8 mouse cellular contexts compared by ENCODE assay signal in the genomic region with DNA sequence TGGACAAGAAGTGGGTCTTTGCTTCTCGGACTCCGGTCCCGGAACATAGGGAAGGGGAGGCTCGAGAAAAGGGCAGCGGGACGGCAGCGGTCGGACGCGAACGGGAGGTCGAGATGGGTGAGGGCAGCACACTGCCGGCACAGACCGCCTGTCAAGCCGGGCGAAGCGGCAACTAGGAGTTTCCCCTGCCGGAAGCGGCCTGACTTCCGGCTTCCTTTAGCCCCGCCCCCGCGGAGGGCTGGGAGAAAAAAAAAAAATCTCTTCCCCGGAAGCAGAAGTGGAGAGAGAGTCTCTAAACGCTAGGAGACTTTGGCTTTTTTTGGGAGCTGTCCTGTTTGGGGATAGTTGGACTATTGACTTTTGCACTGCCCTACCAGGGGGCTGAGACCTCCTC. TPM values are rescaled to one million over a fixed set of nuclear protein-coding genes. Genes with fewer than 3 reads are reported as not detected.
A peak's percentile ranks its signal among the peaks of the same experiment; 100 is the strongest.
DNase-seq lines count a peak whose midpoint lies in the region; ATAC-seq and TF ChIP-seq lines count a peak whose summit lies in the region.

Gene Mindy3, minus strand, starts transcription at position 209 of the 394 bp plus-strand sequence.

- TF ChIP-seq POLR2A in CH12.LX (IDR thresholded peaks at IDR 0.05; ENCODE audit: low read depth, low read length) = peak; percentile 97

- peak within 1 kb of the TSS; percentile 71 to 94 (median 91) for H3K4me3 ChIP-seq in CH12.LX (replicated peaks in 1 of 3; ENCODE audit: low read depth in 2 of 3, low read length in 2 of 3, poor library complexity in 1 of 3)
- H3K4me3 ChIP-seq in forebrain, embryonic 11.5 days (ENCODE audit: low read depth, low read length) = peak within 1 kb of the TSS; percentile 80
- peak within 1 kb of the TSS; percentile 82 for H3K4me3 ChIP-seq in heart, embryonic 16.5 days (ENCODE audit: low read length)
- H3K4me3 ChIP-seq in liver, embryonic 15.5 days (replicated peaks) = peak within 1 kb of the TSS; percentile 87
- H3K4me3 ChIP-seq in neural tube, embryonic 12.5 days = peak within 1 kb of the TSS; percentile 88

- TF ChIP-seq EP300 in CH12.LX (IDR thresholded peaks at IDR 0.05; ENCODE audit: low read length) = no peak

- no peak for TF ChIP-seq CTCF in CH12.LX (conservative IDR thresholded peaks at IDR 0.05 in 1 of 2, IDR thresholded peaks at IDR 0.05 in 1 of 2; ENCODE audit: low read depth in 2 of 2, low read length in 2 of 2)

- no peaks in the 10 kb centered on the region for H3K27me3 ChIP-seq in CH12.LX (replicated peaks)
- H3K27me3 ChIP-seq in forebrain, embryonic 11.5 days (ENCODE audit: control insufficient read depth, insufficient read depth, low read length) = no peaks in the 10 kb centered on the region
- no peaks in the 10 kb centered on the region for H3K27me3 ChIP-seq in heart, embryonic 16.5 days (ENCODE audit: control insufficient read depth, insufficient read depth, low read length)
- no peaks in the 10 kb centered on the region for H3K27me3 ChIP-seq in liver, embryonic 15.5 days
- no peaks in the 10 kb centered on the region for H3K27me3 ChIP-seq in neural tube, embryonic 12.5 days (replicated peaks)

- H3K79me2 ChIP-seq in CH12.LX (replicated peaks; ENCODE audit: control insufficient read depth, extremely low read depth, insufficient read depth, poor library complexity, severe bottlenecking) = peaks cover 11% of the 10 kb centered on the region

- peak within 1 kb of the TSS; percentile 8; the same call in 1 of the 2 replicates for H3K27ac ChIP-seq in CH12.LX (ENCODE audit: insufficient read depth, low read depth)
- H3K27ac ChIP-seq in forebrain, embryonic 11.5 days (ENCODE audit: low read depth, low read length) = no peak within 1 kb of the TSS
- H3K27ac ChIP-seq in heart, embryonic 16.5 days (ENCODE audit: low read length) = peak within 1 kb of the TSS; percentile 60
- H3K27ac ChIP-seq in liver, embryonic 15.5 days (replicated peaks) = peak within 1 kb of the TSS; percentile 79
- no peak within 1 kb of the TSS for H3K27ac ChIP-seq in neural tube, embryonic 12.5 days

- under 1% methylated on average over 20 of the region's 25 CpGs for WGBS in forebrain, embryonic 11.5 days
- under 1% methylated on average over 25 of the region's 25 CpGs for WGBS in heart, embryonic 16.5 days
- 0% methylated on average over 25 of the region's 25 CpGs for WGBS in liver, embryonic 15.5 days (ENCODE audit: insufficient replicate concordance)
- WGBS in neural tube, embryonic 12.5 days = under 1% methylated on average over 25 of the region's 25 CpGs

- peak; percentile 93 for ATAC-seq in forebrain, embryonic 11.5 days (replicated peaks; ENCODE audit: low FRiP score)
- ATAC-seq in heart, embryonic 16.5 days (replicated peaks; ENCODE audit: extremely low read depth, insufficient read depth, low FRiP score) = peak; percentile 76
- peak; percentile 82 for ATAC-seq in liver, embryonic 15.5 days (ENCODE audit: insufficient read depth)
- peak; percentile 92 for ATAC-seq in neural tube, embryonic 12.5 days (ENCODE audit: low FRiP score, low read depth)

- H3K36me3 ChIP-seq in CH12.LX (replicated peaks in 1 of 2; ENCODE audit: control insufficient read depth in 1 of 2, insufficient read depth in 1 of 2, low read length in 1 of 2) = peaks cover 0 to 10% of the 10 kb centered on the region in 2 experiments
- no peaks in the 10 kb centered on the region for H3K36me3 ChIP-seq in forebrain, embryonic 11.5 days (ENCODE audit: control insufficient read depth, insufficient read depth, low read length)
- H3K36me3 ChIP-seq in heart, embryonic 16.5 days (ENCODE audit: control insufficient read depth, insufficient read depth) = no peaks in the 10 kb centered on the region
- no peaks in the 10 kb centered on the region for H3K36me3 ChIP-seq in liver, embryonic 15.5 days (replicated peaks)
- H3K36me3 ChIP-seq in neural tube, embryonic 12.5 days = no peaks in the 10 kb centered on the region

- dilution Hi-C loops in CH12.LX (cut with MboI; ENCODE audit: extremely low pct_ligation_motif_present, extremely low pct_unique_long_range_greater_than_20kb, low sequenced_read_pairs) = no loop called here

- TF ChIP-seq RAD21 in CH12.LX (IDR thresholded peaks at IDR 0.05; ENCODE audit: low read depth, low read length) = no peak

- H3K4me2 ChIP-seq in CH12.LX (ENCODE audit: insufficient read depth, low read depth, poor library complexity, severe bottlenecking) = peak within 1 kb of the TSS; percentile 83
- H3K4me2 ChIP-seq in forebrain, embryonic 11.5 days (ENCODE audit: low read depth, low read length, severe bottlenecking) = peak within 1 kb of the TSS; percentile 91
- H3K4me2 ChIP-seq in heart, embryonic 16.5 days (ENCODE audit: low read depth, low read length) = peak within 1 kb of the TSS; percentile 79
- peak within 1 kb of the TSS; percentile 81 for H3K4me2 ChIP-seq in liver, embryonic 15.5 days
- peak within 1 kb of the TSS; percentile 86 for H3K4me2 ChIP-seq in neural tube, embryonic 12.5 days (replicated peaks)

- peak; percentile 82 for DNase-seq in CH12.LX (ENCODE audit: extremely low read depth)
- DNase-seq in c-Kit-positive CD71-positive TER-119-negative erythroid progenitor cells, embryonic 14.5 days (ENCODE audit: low read depth) = peak; percentile 79
- peak; percentile 91 for DNase-seq in forebrain, embryonic 11.5 days (ENCODE audit: low spot score)
- peak; percentile 93 to 96 for DNase-seq in kidney, postnatal 36 days
- peak; percentile 73 for DNase-seq in telencephalon, adult 2 months (ENCODE audit: low read depth, low spot score)

- H3K9me3 ChIP-seq in CH12.LX (replicated peaks; ENCODE audit: low read length) = no peaks in the 10 kb centered on the region
- no peaks in the 10 kb centered on the region for H3K9me3 ChIP-seq in forebrain, embryonic 11.5 days (ENCODE audit: control insufficient read depth, low read length)
- H3K9me3 ChIP-seq in heart, embryonic 16.5 days (replicated peaks; ENCODE audit: control insufficient read depth, low read length) = no peaks in the 10 kb centered on the region
- no peaks in the 10 kb centered on the region for H3K9me3 ChIP-seq in liver, embryonic 15.5 days (replicated peaks)
- H3K9me3 ChIP-seq in neural tube, embryonic 12.5 days = no peaks in the 10 kb centered on the region

- in situ Hi-C loops in CH12.LX (cut with MboI; ENCODE audit: low pct_ligation_motif_present, low pct_unique_long_range_greater_than_20kb, low sequenced_read_pairs) = no loop called here

- peaks cover 6 to 24% of the 10 kb centered on the region in 2 experiments; a peak in 3 of 4 replicates for H3K4me1 ChIP-seq in CH12.LX (ENCODE audit: control insufficient read depth in 1 of 2, insufficient read depth in 2 of 2)
- H3K4me1 ChIP-seq in forebrain, embryonic 11.5 days (replicated peaks; ENCODE audit: control insufficient read depth, insufficient read depth, low read length) = no peaks in the 10 kb centered on the region; the same call in 1 of the 2 replicates
- H3K4me1 ChIP-seq in heart, embryonic 16.5 days (ENCODE audit: control insufficient read depth, insufficient read depth, low read length) = peaks cover 10% of the 10 kb centered on the region
- H3K4me1 ChIP-seq in liver, embryonic 15.5 days (replicated peaks) = peaks cover 27% of the 10 kb centered on the region
- peaks cover 10% of the 10 kb centered on the region for H3K4me1 ChIP-seq in neural tube, embryonic 12.5 days

- peak within 1 kb of the TSS; percentile 72 for H3K9ac ChIP-seq in CH12.LX (ENCODE audit: insufficient read depth, low read depth)
- H3K9ac ChIP-seq in forebrain, embryonic 11.5 days (ENCODE audit: low read length) = peak within 1 kb of the TSS; percentile 81
- peak within 1 kb of the TSS; percentile 82 for H3K9ac ChIP-seq in heart, embryonic 16.5 days (ENCODE audit: low read length)
- H3K9ac ChIP-seq in liver, embryonic 15.5 days = peak within 1 kb of the TSS; percentile 83
- peak within 1 kb of the TSS; percentile 79 for H3K9ac ChIP-seq in neural tube, embryonic 12.5 days

TF ChIP-seq in CH12.LX, 34 proteins besides CTCF, POLR2A, EP300 and RAD21 (continues in another document):
- TF ChIP-seq SIN3A (IDR thresholded peaks at IDR 0.05; ENCODE audit: low read length) (peak; percentile 95), USF2 (conservative IDR thresholded peaks at IDR 0.05; ENCODE audit: low read depth, low read length) (no peak), ZKSCAN1 (IDR thresholded peaks at IDR 0.05; ENCODE audit: borderline replicate concordance, low read depth, low read length) (no peak), E2F4 (IDR thresholded peaks at IDR 0.05; ENCODE audit: insufficient replicate concordance, low read depth, low read length) (no peak), MAFK (IDR thresholded peaks at IDR 0.05; ENCODE audit: insufficient replicate concordance, low read length) (no peak), CHD2 (IDR thresholded peaks at IDR 0.05; ENCODE audit: low read length) (no peak), KAT2A (IDR thresholded peaks at IDR 0.05; ENCODE audit: insufficient replicate concordance, low read length) (0 out of 2 replicates have a peak, but pooled peaks have one; percentile 46), SMC3 (IDR thresholded peaks at IDR 0.05; ENCODE audit: low read depth, low read length) (no peak), CHD1 (IDR thresholded peaks at IDR 0.05; ENCODE audit: low read depth, low read length) (no peak), ETS1 (conservative IDR thresholded peaks at IDR 0.05; ENCODE audit: low read depth, low read length) (peak; percentile 28; the same call in 1 of the 2 replicates), BHLHE40 (IDR thresholded peaks at IDR 0.05; ENCODE audit: low read depth, low read length) (no peak), JUND (conservative IDR thresholded peaks at IDR 0.05; ENCODE audit: low read depth, low read length) (no peak), MEF2A (IDR thresholded peaks at IDR 0.05; ENCODE audit: borderline replicate concordance, low read depth, low read length) (0 out of 2 replicates have a peak, but pooled peaks have one; percentile 5), GABPA (IDR thresholded peaks at IDR 0.05; ENCODE audit: insufficient replicate concordance, low read depth, low read length) (no peak), RCOR1 (conservative IDR thresholded peaks at IDR 0.05; ENCODE audit: low read depth, low read length) (no peak), USF1 (IDR thresholded peaks at IDR 0.05; ENCODE audit: low read depth, low read length) (no peak), ELF1 (IDR thresholded peaks at IDR 0.05; ENCODE audit: low read depth, low read length) (peak; percentile 97), MXI1 (IDR thresholded peaks at IDR 0.05; ENCODE audit: low read depth, low read length) (peak; percentile 84)

RNA-seq across cellular contexts. Expression of gene Mindy3, which starts in this region (rescaled TPM):
- 20.6 and 20.7 TPM in 2 replicates for total RNA-seq in CH12.LX (2012; rRNA removed)
- 33.8 and 38.2 TPM in 2 replicates for total RNA-seq in CH12.LX (2014; rRNA removed)
- polyA plus RNA-seq in CH12.LX (2012; ENCODE audit: insufficient read length, low read depth) = 32.5 and 43.7 TPM in 2 replicates
- 38.1 and 40.5 TPM in 2 replicates for polyA plus RNA-seq in forebrain, embryonic 11.5 days (2014; fragmentation: Nextera tagmentation; extraction: Ambion mirVana)
- polyA plus RNA-seq in heart, embryonic 16.5 days (2015; fragmentation: Nextera tagmentation; extraction: Ambion mirVana) = 22.7 and 26.4 TPM in 2 replicates
- polyA plus RNA-seq in liver, embryonic 15.5 days (2015; fragmentation: Nextera tagmentation; extraction: Ambion mirVana) = 14.0 and 15.3 TPM in 2 replicates
- polyA plus RNA-seq in neural tube, embryonic 12.5 days (2016; fragmentation: Nextera tagmentation; extraction: Ambion mirVana) = 44.3 and 52.9 TPM in 2 replicates

Comparison
In these comparisons a context has a peak if more than half of its experiments do, and no peak if none do; other contexts are left out.
1. H3K27ac ChIP-seq: peak in CH12.LX (single experiment), heart, embryonic 16.5 days (single experiment) and liver, embryonic 15.5 days (single experiment); none in forebrain, embryonic 11.5 days (single experiment) and neural tube, embryonic 12.5 days (single experiment).
2. Peak in every context shown above with its lines, with median percentiles within 50 percentile points of each other: DNase-seq, H3K4me2 ChIP-seq, H3K4me3 ChIP-seq, H3K9ac ChIP-seq and ATAC-seq.